Comparison of ENCODE assay signal across 9 mouse cellular contexts in genomic region chr1:55575916-55576315, GRCm38 (mm10).
A peak's percentile ranks its signal among the peaks of the same experiment; 100 is the strongest.
DNase-seq lines count a peak whose midpoint lies in the region; ATAC-seq and TF ChIP-seq lines count a peak whose summit lies in the region.
"Had no signal": no experiment of that assay in that cellular context is flagged by ENCODE, and none has a peak within 500 bp of the region (broad histone marks: within the 10 kb centered on the region; RNA-seq: fewer than 3 reads in every experiment).

No protein-coding gene starts in this region.

- in situ Hi-C loops in Patski (cut with MboI; ENCODE audit: low pct_unique_long_range_greater_than_20kb): loop anchor here (5.0 to 25.0 kb wide), 2 partner anchors 169 to 286 kb away; partner anchors contain the start of gene Plcl1

- no peaks in the 10 kb centered on the region for H3K27me3 ChIP-seq in Patski

- peak; percentile 17 for DNase-seq in kidney, adult 11 months
- DNase-seq in kidney, postnatal 4 days: no peak
- peak; percentile 72 for DNase-seq in Patski (ENCODE audit: low read depth, low spot score)
- peak; percentile 27 for DNase-seq in gastrocnemius, postnatal 10 days
- peak; percentile 49 to 76 for DNase-seq in lung, postnatal 4 days
- DNase-seq in thymus, postnatal 10 days (ENCODE audit: low spot score in 2 of 2): no peak
- no peak for DNase-seq in cerebellum, postnatal 4 days (ENCODE audit: low spot score in 2 of 2)
- DNase-seq in embryo, embryonic 10.5 days (ENCODE audit: low spot score): no peak
- DNase-seq: cerebellum, adult 9-10 months had no signal

- POLR2A ChIA-PET in Patski (lab: Charles Lee): no interaction called here

- CTCF ChIA-PET in Patski (lab: Charles Lee): interaction anchor here (0.7 to 1.3 kb wide), 2 partner anchors 16 to 171 kb away, joined by 3 to 4 read pairs; no protein-coding TSS in a partner anchor

- peak; percentile 88 for ATAC-seq in Patski

- no peak for TF ChIP-seq CTCF in Patski (IDR thresholded peaks at IDR 0.05)

Comparison
In these comparisons a context has a peak if more than half of its experiments do, and no peak if none do; other contexts are left out.
1. DNase-seq: peak in kidney, adult 11 months (single experiment), Patski (single experiment), gastrocnemius, postnatal 10 days (single experiment) and lung, postnatal 4 days (2 of 2); none in kidney, postnatal 4 days (0 of 2), thymus, postnatal 10 days (0 of 2), cerebellum, postnatal 4 days (0 of 2) and embryo, embryonic 10.5 days (single experiment).